8 mouse cellular contexts compared by ENCODE assay signal in genomic region chr11:22286885-22287512, GRCm38 (mm10). TPM values are rescaled to one million over a fixed set of nuclear protein-coding genes. Genes with fewer than 3 reads are reported as not detected.
A peak's percentile ranks its signal among the peaks of the same experiment; 100 is the strongest.
DNase-seq lines count a peak whose midpoint lies in the region; ATAC-seq and TF ChIP-seq lines count a peak whose summit lies in the region.

No protein-coding gene starts in this region.

- no peak for TF ChIP-seq CTCF in CH12.LX (conservative IDR thresholded peaks at IDR 0.05 in 1 of 2, IDR thresholded peaks at IDR 0.05 in 1 of 2; ENCODE audit: low read depth in 2 of 2, low read length in 2 of 2)

- in situ Hi-C loops in CH12.LX (cut with MboI; ENCODE audit: low pct_ligation_motif_present, low pct_unique_long_range_greater_than_20kb, low sequenced_read_pairs), result no loop called here

- peak overlapping the region; percentile 58 to 74 (median 72) for H3K4me3 ChIP-seq in CH12.LX (replicated peaks in 1 of 3; ENCODE audit: low read depth in 2 of 3, low read length in 2 of 3, poor library complexity in 1 of 3)
- peak overlapping the region; percentile 78 for H3K4me3 ChIP-seq in forebrain, embryonic 11.5 days (ENCODE audit: low read depth, low read length)
- H3K4me3 ChIP-seq in heart, embryonic 16.5 days (ENCODE audit: low read length), result peak overlapping the region; percentile 71
- peak overlapping the region; percentile 71 for H3K4me3 ChIP-seq in liver, embryonic 15.5 days (replicated peaks)
- peak overlapping the region; percentile 78 for H3K4me3 ChIP-seq in neural tube, embryonic 12.5 days

- peaks cover 0 to 10% of the 10 kb centered on the region in 2 experiments for H3K36me3 ChIP-seq in CH12.LX (replicated peaks in 1 of 2; ENCODE audit: control insufficient read depth in 1 of 2, insufficient read depth in 1 of 2, low read length in 1 of 2)
- H3K36me3 ChIP-seq in forebrain, embryonic 11.5 days (ENCODE audit: control insufficient read depth, insufficient read depth, low read length), result no peaks in the 10 kb centered on the region
- H3K36me3 ChIP-seq in heart, embryonic 16.5 days (ENCODE audit: control insufficient read depth, insufficient read depth), result no peaks in the 10 kb centered on the region; the same call in 1 of the 2 replicates
- H3K36me3 ChIP-seq in liver, embryonic 15.5 days (replicated peaks), result no peaks in the 10 kb centered on the region
- peaks cover 2% of the 10 kb centered on the region for H3K36me3 ChIP-seq in neural tube, embryonic 12.5 days

- no peaks in the 10 kb centered on the region for H3K9me3 ChIP-seq in CH12.LX (replicated peaks; ENCODE audit: low read length)
- no peaks in the 10 kb centered on the region for H3K9me3 ChIP-seq in forebrain, embryonic 11.5 days (ENCODE audit: control insufficient read depth, low read length)
- no peaks in the 10 kb centered on the region for H3K9me3 ChIP-seq in heart, embryonic 16.5 days (replicated peaks; ENCODE audit: control insufficient read depth, low read length)
- H3K9me3 ChIP-seq in liver, embryonic 15.5 days (replicated peaks), result no peaks in the 10 kb centered on the region
- no peaks in the 10 kb centered on the region for H3K9me3 ChIP-seq in neural tube, embryonic 12.5 days

- no peaks in the 10 kb centered on the region for H3K79me2 ChIP-seq in CH12.LX (replicated peaks; ENCODE audit: control insufficient read depth, extremely low read depth, insufficient read depth, poor library complexity, severe bottlenecking)

- H3K27me3 ChIP-seq in CH12.LX (replicated peaks), result no peaks in the 10 kb centered on the region
- H3K27me3 ChIP-seq in forebrain, embryonic 11.5 days (ENCODE audit: control insufficient read depth, insufficient read depth, low read length), result no peaks in the 10 kb centered on the region
- H3K27me3 ChIP-seq in heart, embryonic 16.5 days (ENCODE audit: control insufficient read depth, insufficient read depth, low read length), result no peaks in the 10 kb centered on the region
- peaks cover 19% of the 10 kb centered on the region; the same call in 1 of the 2 replicates for H3K27me3 ChIP-seq in liver, embryonic 15.5 days
- H3K27me3 ChIP-seq in neural tube, embryonic 12.5 days (replicated peaks), result no peaks in the 10 kb centered on the region

- DNase-seq in CH12.LX (ENCODE audit: extremely low read depth), result peak; percentile 91
- DNase-seq in c-Kit-positive CD71-positive TER-119-negative erythroid progenitor cells, embryonic 14.5 days (ENCODE audit: low read depth), result peak; percentile 77
- peak; percentile 97 for DNase-seq in forebrain, embryonic 11.5 days (ENCODE audit: low spot score)
- DNase-seq in kidney, postnatal 36 days, result peak; percentile 95 to 98
- peak; percentile 98 for DNase-seq in telencephalon, adult 2 months (ENCODE audit: low read depth, low spot score)

- H3K27ac ChIP-seq in CH12.LX (ENCODE audit: insufficient read depth, low read depth), result no peak overlapping the region
- H3K27ac ChIP-seq in forebrain, embryonic 11.5 days (ENCODE audit: low read depth, low read length), result peak overlapping the region; percentile 79
- peak overlapping the region; percentile 93 for H3K27ac ChIP-seq in heart, embryonic 16.5 days (ENCODE audit: low read length)
- H3K27ac ChIP-seq in liver, embryonic 15.5 days (replicated peaks), result peak overlapping the region; percentile 69
- peak overlapping the region; percentile 82 for H3K27ac ChIP-seq in neural tube, embryonic 12.5 days

- peak; percentile 58; the same call in 1 of the 2 replicates for TF ChIP-seq POLR2A in CH12.LX (IDR thresholded peaks at IDR 0.05; ENCODE audit: low read depth, low read length)

- H3K4me1 ChIP-seq in CH12.LX (ENCODE audit: control insufficient read depth in 1 of 2, insufficient read depth in 2 of 2), result peaks cover 11 to 23% of the 10 kb centered on the region in 2 experiments
- no peaks in the 10 kb centered on the region; the same call in 1 of the 2 replicates for H3K4me1 ChIP-seq in forebrain, embryonic 11.5 days (replicated peaks; ENCODE audit: control insufficient read depth, insufficient read depth, low read length)
- peaks cover 12% of the 10 kb centered on the region for H3K4me1 ChIP-seq in heart, embryonic 16.5 days (ENCODE audit: control insufficient read depth, insufficient read depth, low read length)
- H3K4me1 ChIP-seq in liver, embryonic 15.5 days (replicated peaks), result peaks cover 27% of the 10 kb centered on the region
- H3K4me1 ChIP-seq in neural tube, embryonic 12.5 days, result peaks cover 18% of the 10 kb centered on the region

- peak overlapping the region; percentile 74 for H3K9ac ChIP-seq in CH12.LX (ENCODE audit: insufficient read depth, low read depth)
- H3K9ac ChIP-seq in forebrain, embryonic 11.5 days (ENCODE audit: low read length), result peak overlapping the region; percentile 89
- peak overlapping the region; percentile 83 for H3K9ac ChIP-seq in heart, embryonic 16.5 days (ENCODE audit: low read length)
- H3K9ac ChIP-seq in liver, embryonic 15.5 days, result peak overlapping the region; percentile 66
- peak overlapping the region; percentile 83 for H3K9ac ChIP-seq in neural tube, embryonic 12.5 days

- peak overlapping the region; percentile 92 for H3K4me2 ChIP-seq in CH12.LX (ENCODE audit: insufficient read depth, low read depth, poor library complexity, severe bottlenecking)
- peak overlapping the region; percentile 82 for H3K4me2 ChIP-seq in forebrain, embryonic 11.5 days (ENCODE audit: low read depth, low read length, severe bottlenecking)
- H3K4me2 ChIP-seq in heart, embryonic 16.5 days (ENCODE audit: low read depth, low read length), result peak overlapping the region; percentile 79
- H3K4me2 ChIP-seq in liver, embryonic 15.5 days, result peak overlapping the region; percentile 98
- peak overlapping the region; percentile 81 for H3K4me2 ChIP-seq in neural tube, embryonic 12.5 days (replicated peaks)

- no peak for TF ChIP-seq RAD21 in CH12.LX (IDR thresholded peaks at IDR 0.05; ENCODE audit: low read depth, low read length)

- no peak for TF ChIP-seq EP300 in CH12.LX (IDR thresholded peaks at IDR 0.05; ENCODE audit: low read length)

- ATAC-seq in forebrain, embryonic 11.5 days (replicated peaks; ENCODE audit: low FRiP score), result peak; percentile 100
- ATAC-seq in heart, embryonic 16.5 days (replicated peaks; ENCODE audit: extremely low read depth, insufficient read depth, low FRiP score), result peak; percentile 100
- ATAC-seq in liver, embryonic 15.5 days (ENCODE audit: insufficient read depth), result peak; percentile 100
- peak; percentile 100 for ATAC-seq in neural tube, embryonic 12.5 days (ENCODE audit: low FRiP score, low read depth)

- dilution Hi-C loops in CH12.LX (cut with MboI; ENCODE audit: extremely low pct_ligation_motif_present, extremely low pct_unique_long_range_greater_than_20kb, low sequenced_read_pairs), result no loop called here

- WGBS in forebrain, embryonic 11.5 days, result 2% methylated on average over 43 of the region's 43 CpGs
- under 1% methylated on average over 29 of the region's 43 CpGs for WGBS in heart, embryonic 16.5 days
- WGBS in liver, embryonic 15.5 days (ENCODE audit: insufficient replicate concordance), result under 1% methylated on average over 43 of the region's 43 CpGs
- under 1% methylated on average over 41 of the region's 43 CpGs for WGBS in neural tube, embryonic 12.5 days

TF ChIP-seq in CH12.LX, 34 proteins besides CTCF, POLR2A, EP300 and RAD21:
- TF ChIP-seq CHD2 (IDR thresholded peaks at IDR 0.05; ENCODE audit: low read length) (peak; percentile 95), TCF12 (IDR thresholded peaks at IDR 0.05; ENCODE audit: low read depth, low read length) (peak; percentile 69), SIN3A (IDR thresholded peaks at IDR 0.05; ENCODE audit: low read length) (peak; percentile 21; the same call in 1 of the 2 replicates), MAZ (IDR thresholded peaks at IDR 0.05; ENCODE audit: low read depth, low read length) (peak; percentile 91), CHD1 (IDR thresholded peaks at IDR 0.05; ENCODE audit: low read depth, low read length) (no peak), ELF1 (IDR thresholded peaks at IDR 0.05; ENCODE audit: low read depth, low read length) (peak; percentile 57), ZMIZ1 (IDR thresholded peaks at IDR 0.05; ENCODE audit: low read depth, low read length) (peak; percentile 28; the same call in 1 of the 2 replicates), SMC3 (IDR thresholded peaks at IDR 0.05; ENCODE audit: low read depth, low read length) (no peak), MAX (IDR thresholded peaks at IDR 0.05; ENCODE audit: low read length) (peak; percentile 69; the same call in 1 of the 2 replicates), ETS1 (conservative IDR thresholded peaks at IDR 0.05; ENCODE audit: low read depth, low read length) (peak; percentile 18; the same call in 1 of the 2 replicates), MEF2A (IDR thresholded peaks at IDR 0.05; ENCODE audit: borderline replicate concordance, low read depth, low read length) (0 out of 2 replicates have a peak, but pooled peaks have one; percentile 26), BHLHE40 (IDR thresholded peaks at IDR 0.05; ENCODE audit: low read depth, low read length) (0 out of 2 replicates have a peak, but pooled peaks have one; percentile 6), ZNF384 (IDR thresholded peaks at IDR 0.05; ENCODE audit: low read depth, low read length) (peak; percentile 100), IRF4 (IDR thresholded peaks at IDR 0.05; ENCODE audit: low read depth, low read length) (peak; percentile 29; the same call in 1 of the 2 replicates), JUND (conservative IDR thresholded peaks at IDR 0.05; ENCODE audit: low read depth, low read length) (no peak), NELFE (IDR thresholded peaks at IDR 0.05; ENCODE audit: low read depth, low read length) (peak; percentile 39; the same call in 1 of the 2 replicates), HCFC1 (IDR thresholded peaks at IDR 0.05; ENCODE audit: low read depth, low read length) (peak; percentile 73), MYC (IDR thresholded peaks at IDR 0.05; ENCODE audit: low read depth, low read length) (no peak), KAT2A (IDR thresholded peaks at IDR 0.05; ENCODE audit: insufficient replicate concordance, low read length) (0 out of 2 replicates have a peak, but pooled peaks have one; percentile 9), UBTF (IDR thresholded peaks at IDR 0.05; ENCODE audit: low read depth, low read length) (no peak), NRF1 (IDR thresholded peaks at IDR 0.05; ENCODE audit: low read depth, low read length) (0 out of 2 replicates have a peak, but pooled peaks have one; percentile 8)

RNA-seq across cellular contexts. Expression of gene Ehbp1, which starts 55.1 kb away (rescaled TPM):
- 2.5 TPM in 2 replicates for total RNA-seq in CH12.LX (2012; rRNA removed)
- 3.1 and 3.4 TPM in 2 replicates for total RNA-seq in CH12.LX (2014; rRNA removed)
- 3.2 and 4.0 TPM in 2 replicates for polyA plus RNA-seq in CH12.LX (2012; ENCODE audit: insufficient read length, low read depth)
- 14.7 and 16.0 TPM in 2 replicates for polyA plus RNA-seq in forebrain, embryonic 11.5 days (2014; fragmentation: Nextera tagmentation; extraction: Ambion mirVana)
- polyA plus RNA-seq in heart, embryonic 16.5 days (2015; fragmentation: Nextera tagmentation; extraction: Ambion mirVana), result 55.3 and 55.8 TPM in 2 replicates
- polyA plus RNA-seq in liver, embryonic 15.5 days (2015; fragmentation: Nextera tagmentation; extraction: Ambion mirVana), result 2.3 and 2.5 TPM in 2 replicates
- 16.1 and 17.9 TPM in 2 replicates for polyA plus RNA-seq in neural tube, embryonic 12.5 days (2016; fragmentation: Nextera tagmentation; extraction: Ambion mirVana)
